Mouse (Mus musculus) thymus, adult 2 months (tissue): ENCODE data around the gene Chst14.

Experiments used
- CTCF ChIP-seq: fragments of 200-500 bp; IDR thresholded peaks from 2 replicates; pipeline ENCODE4 v1.5.1; 2012; ENCODE audit warnings: mild to moderate bottlenecking, control low read depth, low read length, moderate library complexity, borderline replicate concordance; ENCODE audit not compliant: control insufficient read depth, poor library complexity, insufficient read depth; ENCODE audit errors: extremely low read depth
- POLR2A ChIP-seq: fragments of 200-500 bp; IDR thresholded peaks from 2 replicates; pipeline ENCODE4 v1.6.1; 2012; ENCODE audit warnings: mild to moderate bottlenecking, low read length, control low read depth, moderate library complexity; ENCODE audit not compliant: control insufficient read depth, poor library complexity, insufficient read depth; ENCODE audit errors: extremely low read depth

GRCm38 (mm10) chr2:118975855-118976254 is 49.6 kb downstream of the Chst14 start:
- TF ChIP-seq POLR2A (no peak), CTCF (no peak)
